Mouse (Mus musculus): ENCODE data around the gene Olfr961. TPM values are rescaled to one million over a fixed set of nuclear protein-coding genes. Genes with fewer than 3 reads are reported as not detected.

The Olfr961 gene
- polyA plus RNA-seq, 1 experiment from 2014 or later, result not detected

GRCm38 (mm10) chr9:39633913-39634594 is 10.8 kb upstream of the Olfr961 start:
- no peak for ATAC-seq (ENCODE audit: insufficient number of reproducible peaks, insufficient read depth, low FRiP score, low TSS enrichment)
- Histone ChIP-seq H3K36me3 (no peaks in the 10 kb centered on the region), H3K4me3 (no peak overlapping the region), H3K9ac (no peak overlapping the region), H3K27me3 (no peaks in the 10 kb centered on the region), H3K4me1 (no peaks in the 10 kb centered on the region), H3K27ac (no peak overlapping the region), H3K4me2 (replicated peaks) (no peak overlapping the region), H3K9me3 (no peaks in the 10 kb centered on the region)
- WGBS, result 42% methylated on average over 4 of the region's 4 CpGs

DNA sequence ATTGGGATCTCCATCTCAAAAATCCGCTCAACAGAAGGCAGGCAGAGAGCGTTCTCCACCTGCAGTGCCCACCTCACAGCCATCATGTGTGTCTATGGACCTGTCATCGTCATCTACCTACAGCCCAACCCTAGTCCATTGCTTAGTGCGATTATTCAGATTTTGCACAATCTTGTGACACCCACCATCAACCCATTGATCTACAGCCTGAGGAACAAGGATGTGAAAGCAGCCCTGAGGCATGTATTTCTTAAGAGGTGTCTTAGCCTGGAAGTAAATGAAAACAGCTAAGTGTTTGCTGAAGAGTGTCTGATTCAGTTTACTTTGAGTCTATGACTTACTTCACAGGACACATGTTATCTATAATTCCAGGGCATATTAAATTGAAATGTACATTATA is 2.5 kb downstream of the Olfr961 start:
- H3K4me1 ChIP-seq, result no peaks in the 10 kb centered on the region
- H3K4me2 ChIP-seq (replicated peaks), result no peak overlapping the region
- no peaks in the 10 kb centered on the region for H3K36me3 ChIP-seq
- ATAC-seq (ENCODE audit: insufficient number of reproducible peaks, insufficient read depth, low FRiP score, low TSS enrichment), result no peak
- no peak overlapping the region for H3K9ac ChIP-seq
- no peak overlapping the region for H3K27ac ChIP-seq
- H3K27me3 ChIP-seq, result no peaks in the 10 kb centered on the region
- no peak overlapping the region for H3K4me3 ChIP-seq
- 87% methylated on average over 4 of the region's 4 CpGs for WGBS
- no peaks in the 10 kb centered on the region for H3K9me3 ChIP-seq

DNA sequence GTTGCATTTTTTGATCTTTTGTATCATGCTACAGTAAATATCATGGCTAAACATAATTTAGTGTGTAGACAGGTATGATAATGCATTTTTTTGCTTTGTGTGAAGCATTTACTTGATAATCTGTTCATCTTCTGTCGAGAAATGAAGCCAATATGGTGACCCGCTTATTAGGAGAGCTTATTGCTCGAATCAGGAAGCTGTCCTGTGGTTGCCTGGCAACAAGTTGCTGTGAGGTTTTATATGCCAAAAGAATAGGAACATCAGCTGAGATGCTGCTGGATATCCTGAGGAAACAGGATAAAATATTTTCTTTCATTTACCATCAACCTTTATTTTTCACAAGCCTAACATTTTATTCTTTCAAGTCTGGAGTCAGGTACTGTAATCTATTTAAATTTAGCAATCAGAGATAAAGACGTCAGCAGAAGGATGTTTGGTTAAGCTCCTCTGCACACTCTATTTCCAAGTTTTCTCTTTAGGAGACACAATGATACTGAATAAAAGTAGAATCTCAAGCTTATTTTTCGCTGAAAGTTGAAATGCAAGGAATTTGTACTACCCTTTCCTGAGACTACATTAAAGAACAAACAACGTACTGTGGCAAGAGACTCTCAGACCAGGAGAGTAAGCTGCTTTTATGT is 10.0 kb downstream of the Olfr961 start:
- no peak for ATAC-seq (ENCODE audit: insufficient number of reproducible peaks, insufficient read depth, low FRiP score, low TSS enrichment)
- Histone ChIP-seq H3K4me1 (no peaks in the 10 kb centered on the region), H3K9ac (no peak overlapping the region), H3K27me3 (no peaks in the 10 kb centered on the region), H3K9me3 (no peaks in the 10 kb centered on the region), H3K4me2 (replicated peaks) (no peak overlapping the region), H3K4me3 (no peak overlapping the region), H3K27ac (no peak overlapping the region), H3K36me3 (no peaks in the 10 kb centered on the region)
- WGBS, result 69% methylated on average over 6 of the region's 6 CpGs

DNA sequence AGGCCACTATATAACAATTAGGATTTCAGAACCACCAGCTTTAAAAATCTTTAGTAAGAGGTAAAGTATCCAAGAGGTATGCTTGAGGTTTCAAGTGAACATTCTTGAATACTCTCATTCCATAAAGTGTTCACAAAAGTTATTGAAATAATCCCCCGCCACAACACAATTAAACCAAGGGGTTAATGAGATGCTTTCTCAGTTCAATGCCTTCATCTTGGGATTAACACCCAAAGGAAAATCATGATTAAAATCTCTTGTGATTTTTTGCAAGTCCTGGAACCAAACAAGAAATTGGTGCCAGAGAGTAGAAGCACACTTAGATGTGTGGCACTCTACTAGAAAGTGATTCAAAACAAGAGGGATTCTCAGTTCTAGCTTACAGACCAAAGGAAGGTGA is 22.0 kb downstream of the Olfr961 start, which contains the start of gene Olfr963:
Gene Olfr963 (plus strand): TSS at position 301 of the 400 bp plus-strand sequence.
- 84% methylated on average over 1 of the region's 1 CpGs for whole genome bisulfite sequencing
- Histone ChIP-seq H3K27me3 (no peaks in the 10 kb centered on the region), H3K9ac (no peak within 1 kb of the TSS)

GRCm38 (mm10) chr9:39669723-39670122 is 24.8 kb downstream of the Olfr961 start:
- H3K9ac ChIP-seq, result no peak overlapping the region
- no peak overlapping the region for H3K4me2 ChIP-seq (replicated peaks)
- no peak for ATAC-seq (ENCODE audit: insufficient number of reproducible peaks, insufficient read depth, low FRiP score, low TSS enrichment)
- H3K27me3 ChIP-seq, result no peaks in the 10 kb centered on the region
- H3K4me1 ChIP-seq, result no peaks in the 10 kb centered on the region
- no peak overlapping the region for H3K4me3 ChIP-seq
- H3K9me3 ChIP-seq, result no peaks in the 10 kb centered on the region
- H3K27ac ChIP-seq, result no peak overlapping the region
- no peaks in the 10 kb centered on the region for H3K36me3 ChIP-seq
- 80% methylated on average over 2 of the region's 2 CpGs for WGBS

More for the DNA sequence above, 22.0 kb downstream of the Olfr961 start, which contains the start of gene Olfr963:
- Histone ChIP-seq H3K36me3 (no peaks in the 10 kb centered on the region), H3K4me1 (no peaks in the 10 kb centered on the region), H3K4me3 (no peak within 1 kb of the TSS), H3K9me3 (no peaks in the 10 kb centered on the region), H3K4me2 (replicated peaks) (no peak within 1 kb of the TSS), H3K27ac (no peak within 1 kb of the TSS)
- ATAC-seq (ENCODE audit: insufficient number of reproducible peaks, insufficient read depth, low FRiP score, low TSS enrichment), result no peak

DNA sequence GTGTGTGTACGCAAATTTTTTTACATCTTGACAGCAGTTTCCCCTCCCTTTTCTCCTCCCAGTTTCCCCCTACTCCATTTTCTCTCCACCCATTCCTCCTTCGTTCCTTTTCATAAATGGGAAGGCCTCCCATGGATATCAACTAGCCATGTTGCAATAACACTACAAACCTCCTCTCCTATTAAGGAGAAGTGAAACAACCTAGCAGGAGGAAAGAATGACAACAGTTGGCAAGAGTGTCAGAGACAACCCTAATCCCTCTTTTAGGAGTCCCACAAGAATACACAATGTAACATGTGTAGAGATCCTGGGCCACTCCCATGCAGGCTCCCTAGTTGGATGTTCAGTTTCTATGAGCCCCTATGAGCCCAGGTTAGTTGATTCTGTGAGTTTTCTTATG is 29.9 kb downstream of the Olfr961 start:
- Histone ChIP-seq H3K4me1 (no peaks in the 10 kb centered on the region), H3K27ac (no peak overlapping the region), H3K9me3 (no peaks in the 10 kb centered on the region), H3K4me2 (replicated peaks) (no peak overlapping the region), H3K4me3 (no peak overlapping the region), H3K9ac (no peak overlapping the region), H3K36me3 (no peaks in the 10 kb centered on the region), H3K27me3 (no peaks in the 10 kb centered on the region)
- no peak for ATAC-seq (ENCODE audit: insufficient number of reproducible peaks, insufficient read depth, low FRiP score, low TSS enrichment)
- 82% methylated on average over 2 of the region's 2 CpGs for WGBS

DNA sequence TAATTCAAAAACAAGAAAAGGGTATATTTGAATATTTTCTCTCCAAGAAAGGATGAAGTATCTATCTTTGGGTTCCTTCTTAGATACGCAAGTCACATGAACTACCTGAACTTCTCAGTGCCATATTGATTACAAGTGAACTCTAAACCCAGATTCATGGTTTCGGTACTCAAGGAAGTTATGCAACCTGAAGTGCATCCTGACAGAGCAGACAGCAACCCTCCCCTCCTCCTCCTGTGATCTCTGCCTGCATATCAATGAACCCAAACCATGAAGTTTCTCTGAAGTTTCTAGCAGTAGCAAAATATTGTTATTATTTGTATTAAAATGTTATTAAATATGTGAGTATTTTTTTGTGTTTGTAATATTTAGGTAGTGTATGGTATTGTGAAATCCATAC is 33.7 kb downstream of the Olfr961 start:
- Histone ChIP-seq H3K27ac (no peak overlapping the region), H3K27me3 (no peaks in the 10 kb centered on the region), H3K4me2 (replicated peaks) (no peak overlapping the region), H3K4me1 (no peaks in the 10 kb centered on the region), H3K4me3 (no peak overlapping the region), H3K9me3 (no peaks in the 10 kb centered on the region), H3K9ac (no peak overlapping the region), H3K36me3 (no peaks in the 10 kb centered on the region)
- no peak for ATAC-seq (ENCODE audit: insufficient number of reproducible peaks, insufficient read depth, low FRiP score, low TSS enrichment)
- WGBS, result 97% methylated on average over 2 of the region's 2 CpGs

- no peak overlapping the region for H3K4me3 ChIP-seq
- H3K4me2 ChIP-seq (replicated peaks), result no peak overlapping the region
- no peaks in the 10 kb centered on the region for H3K9me3 ChIP-seq
- WGBS, result 44% methylated on average over 2 of the region's 2 CpGs
- no peak for ATAC-seq (ENCODE audit: insufficient number of reproducible peaks, insufficient read depth, low FRiP score, low TSS enrichment)
- H3K4me1 ChIP-seq, result no peaks in the 10 kb centered on the region
- no peaks in the 10 kb centered on the region for H3K36me3 ChIP-seq
- no peak overlapping the region for H3K9ac ChIP-seq
- no peak overlapping the region for H3K27ac ChIP-seq
- no peaks in the 10 kb centered on the region for H3K27me3 ChIP-seq
These were observed 34.4 kb downstream of the Olfr961 start for GRCm38 (mm10) chr9:39679280-39679679.

Other genes starting within 250 kb of the Olfr961 start
- gene Olfr952, start 217.9 kb upstream of the Olfr961 start, polyA plus RNA-seq (2016; fragmentation: Nextera tagmentation; extraction: Ambion mirVana), result not detected in 2 replicates
- not detected in 2 replicates for gene Olfr954, start 188.4 kb upstream of the Olfr961 start, polyA plus RNA-seq (2016; fragmentation: Nextera tagmentation; extraction: Ambion mirVana)
- not detected in 2 replicates for gene Olfr955, start 173.1 kb upstream of the Olfr961 start, polyA plus RNA-seq (2016; fragmentation: Nextera tagmentation; extraction: Ambion mirVana)
- not detected in 2 replicates for gene Olfr44, start 151.1 kb upstream of the Olfr961 start, polyA plus RNA-seq (2016; fragmentation: Nextera tagmentation; extraction: Ambion mirVana)
- gene Olfr957, start 129.3 kb upstream of the Olfr961 start, polyA plus RNA-seq (2016; fragmentation: Nextera tagmentation; extraction: Ambion mirVana), result not detected in 2 replicates
- not detected in 2 replicates for gene Olfr958, start 91.0 kb upstream of the Olfr961 start, polyA plus RNA-seq (2016; fragmentation: Nextera tagmentation; extraction: Ambion mirVana)
- not detected in 2 replicates for gene Olfr959, start 69.5 kb upstream of the Olfr961 start, polyA plus RNA-seq (2016; fragmentation: Nextera tagmentation; extraction: Ambion mirVana)
- gene AW551984, start 40.7 kb upstream of the Olfr961 start, polyA plus RNA-seq (2016; fragmentation: Nextera tagmentation; extraction: Ambion mirVana), result 48.5 and 52.8 TPM in 2 replicates
- not detected in 2 replicates for gene Olfr148, start 34.4 kb upstream of the Olfr961 start, polyA plus RNA-seq (2016; fragmentation: Nextera tagmentation; extraction: Ambion mirVana)
- not detected in 2 replicates for gene Olfr960, start 23.7 kb upstream of the Olfr961 start, polyA plus RNA-seq (2016; fragmentation: Nextera tagmentation; extraction: Ambion mirVana)
- not detected in 2 replicates for gene Olfr963, start 22.1 kb downstream of the Olfr961 start, polyA plus RNA-seq (2016; fragmentation: Nextera tagmentation; extraction: Ambion mirVana)
- not detected in 2 replicates for gene Olfr149, start 62.0 kb downstream of the Olfr961 start, polyA plus RNA-seq (2016; fragmentation: Nextera tagmentation; extraction: Ambion mirVana)
- not detected in 2 replicates for gene Olfr965, start 66.3 kb downstream of the Olfr961 start, polyA plus RNA-seq (2016; fragmentation: Nextera tagmentation; extraction: Ambion mirVana)
- not detected in 2 replicates for gene Olfr150, start 85.9 kb downstream of the Olfr961 start, polyA plus RNA-seq (2016; fragmentation: Nextera tagmentation; extraction: Ambion mirVana)
- gene Olfr967, start 101.2 kb downstream of the Olfr961 start, polyA plus RNA-seq (2016; fragmentation: Nextera tagmentation; extraction: Ambion mirVana), result not detected in 2 replicates
- not detected in 2 replicates for gene Olfr968, start 138.2 kb downstream of the Olfr961 start, polyA plus RNA-seq (2016; fragmentation: Nextera tagmentation; extraction: Ambion mirVana)
- gene Olfr969, start 145.9 kb downstream of the Olfr961 start, polyA plus RNA-seq (2016; fragmentation: Nextera tagmentation; extraction: Ambion mirVana), result not detected in 2 replicates
- not detected in 2 replicates for gene Olfr970, start 163.8 kb downstream of the Olfr961 start, polyA plus RNA-seq (2016; fragmentation: Nextera tagmentation; extraction: Ambion mirVana)
- gene Olfr971, start 191.8 kb downstream of the Olfr961 start, polyA plus RNA-seq (2016; fragmentation: Nextera tagmentation; extraction: Ambion mirVana), result not detected in 2 replicates
- gene Olfr972, start 221.3 kb downstream of the Olfr961 start, polyA plus RNA-seq (2016; fragmentation: Nextera tagmentation; extraction: Ambion mirVana), result 0.35 TPM in 1 of 2 replicates, not detected in the other

All from embryonic facial prominence, embryonic 12.5 days (tissue).